Mouse (Mus musculus) heart, embryonic 16.5 days (tissue): ENCODE measurements at regions not wholly inside any gene's neighbourhood (a gene's known extent, or its start where the extent isn't known, plus 50 kb on each side); places are given as distances from the start of the nearest gene placed in this dataset.

Experiments used
- ATAC-seq: fragments of 200-750 bp; cut with Nextera tagmentation; replicated peaks from 2 replicates; pipeline ENCODE4 v1.8.0; 2017; ENCODE audit warnings: moderate number of reproducible peaks; ENCODE audit not compliant: insufficient read depth, low FRiP score; ENCODE audit errors: extremely low read depth
- H3K27ac ChIP-seq: fragments of 300-500 bp; sonication (generic); 2 replicates; pipeline ENCODE4 v1.5.1; 2014; ENCODE audit warnings: mild to moderate bottlenecking, low read length, control low read depth, moderate library complexity
- H3K27me3 ChIP-seq: fragments of 300-500 bp; sonication (generic); 2 replicates; pipeline ENCODE4 v1.6.1; 2014; ENCODE audit warnings: low read length, mixed read lengths; ENCODE audit not compliant: control insufficient read depth, insufficient read depth
- H3K36me3 ChIP-seq: fragments of 300-500 bp; sonication (generic); 2 replicates; pipeline ENCODE4 v1.6.1; 2014; ENCODE audit not compliant: control insufficient read depth, insufficient read depth
- H3K4me1 ChIP-seq: fragments of 300-500 bp; sonication (generic); 2 replicates; pipeline ENCODE4 v1.6.1; 2014; ENCODE audit warnings: low read length, mixed read lengths; ENCODE audit not compliant: control insufficient read depth, insufficient read depth
- H3K4me2 ChIP-seq: fragments of 300-500 bp; sonication (generic); 2 replicates; pipeline ENCODE4 v1.6.1; 2014; ENCODE audit warnings: low read depth, mild to moderate bottlenecking, control low read depth, low read length
- H3K4me3 ChIP-seq: fragments of 300-500 bp; sonication (generic); 2 replicates; pipeline ENCODE4 v1.5.1; 2014; ENCODE audit warnings: mild to moderate bottlenecking, control low read depth, low read length
- H3K9ac ChIP-seq: fragments of 300-500 bp; sonication (generic); 2 replicates; pipeline ENCODE4 v1.6.1; 2014; ENCODE audit warnings: low read length, control low read depth
- H3K9me3 ChIP-seq: fragments of 300-500 bp; sonication (generic); replicated peaks from 2 replicates; pipeline ENCODE4 v1.6.1; 2016; ENCODE audit warnings: low read length; ENCODE audit not compliant: control insufficient read depth
- WGBS: fragments of 180-500 bp; shearing (Covaris S2); extraction: QIAGEN DNeasy Blood & Tissue Kit; methylation state at CpG from one replicate; pipeline ENCODE4 v1.1.7; 2014; 5-methylcytosine and 5-hydroxymethylcytosine counted together

- H3K4me3 ChIP-seq: no peak overlapping the region
- no peak overlapping the region for H3K4me2 ChIP-seq
- H3K27me3 ChIP-seq: no peaks in the 10 kb centered on the region
- no peak overlapping the region for H3K9ac ChIP-seq
- H3K4me1 ChIP-seq: no peaks in the 10 kb centered on the region
- no peak for ATAC-seq
- H3K9me3 ChIP-seq: no peaks in the 10 kb centered on the region; the same call in 1 of the 2 replicates
- H3K27ac ChIP-seq: no peak overlapping the region
- no peaks in the 10 kb centered on the region for H3K36me3 ChIP-seq
These were observed 115.4 kb downstream of the Ube2e3 start for GRCm38 (mm10) chr2:78983347-78983746.

GRCm38 (mm10) chr2:78983944-78984498, 116.1 kb downstream of the Ube2e3 start:
- Histone ChIP-seq H3K9ac (no peak overlapping the region), H3K4me2 (no peak overlapping the region), H3K27me3 (no peaks in the 10 kb centered on the region), H3K4me1 (no peaks in the 10 kb centered on the region), H3K4me3 (no peak overlapping the region), H3K27ac (no peak overlapping the region), H3K9me3 (no peaks in the 10 kb centered on the region; the same call in 1 of the 2 replicates), H3K36me3 (no peaks in the 10 kb centered on the region)
- 61% methylated on average over 5 of the region's 5 CpGs for WGBS
- no peak for ATAC-seq

- Histone ChIP-seq H3K4me3 (no peak overlapping the region), H3K36me3 (no peaks in the 10 kb centered on the region), H3K4me2 (no peak overlapping the region), H3K27me3 (no peaks in the 10 kb centered on the region), H3K4me1 (peaks cover 6% of the 10 kb centered on the region), H3K27ac (no peak overlapping the region), H3K9me3 (no peaks in the 10 kb centered on the region; the same call in 1 of the 2 replicates), H3K9ac (no peak overlapping the region)
- 77% methylated on average over 7 of the region's 7 CpGs for WGBS
- no peak for ATAC-seq
These were observed 119.1 kb downstream of the Ube2e3 start for GRCm38 (mm10) chr2:78986984-78987383.

GRCm38 (mm10) chr2:78987388-78987787, 119.5 kb downstream of the Ube2e3 start:
- WGBS: 92% methylated on average over 3 of the region's 3 CpGs

GRCm38 (mm10) chr2:78988224-78988623, 120.3 kb downstream of the Ube2e3 start:
- Histone ChIP-seq H3K36me3 (no peaks in the 10 kb centered on the region), H3K9ac (no peak overlapping the region), H3K9me3 (no peaks in the 10 kb centered on the region; the same call in 1 of the 2 replicates), H3K4me2 (no peak overlapping the region), H3K27me3 (no peaks in the 10 kb centered on the region), H3K4me1 (peaks cover 6% of the 10 kb centered on the region), H3K4me3 (no peak overlapping the region), H3K27ac (no peak overlapping the region)
- WGBS: 76% methylated on average over 2 of the region's 2 CpGs
- no peak for ATAC-seq

More at GRCm38 (mm10) chr2:78987388-78987787, 119.5 kb downstream of the Ube2e3 start:
- Histone ChIP-seq H3K4me1 (peaks cover 6% of the 10 kb centered on the region), H3K4me2 (no peak overlapping the region), H3K36me3 (no peaks in the 10 kb centered on the region), H3K4me3 (no peak overlapping the region), H3K27me3 (no peaks in the 10 kb centered on the region), H3K9ac (no peak overlapping the region), H3K27ac (no peak overlapping the region), H3K9me3 (no peaks in the 10 kb centered on the region; the same call in 1 of the 2 replicates)
- no peak for ATAC-seq

- Histone ChIP-seq H3K4me3 (no peak overlapping the region), H3K9me3 (no peaks in the 10 kb centered on the region), H3K4me2 (no peak overlapping the region), H3K4me1 (peaks cover 6% of the 10 kb centered on the region), H3K36me3 (no peaks in the 10 kb centered on the region), H3K27me3 (no peaks in the 10 kb centered on the region), H3K9ac (no peak overlapping the region), H3K27ac (no peak overlapping the region)
- WGBS: 78% methylated on average over 3 of the region's 3 CpGs
- no peak for ATAC-seq
These were observed 127.1 kb downstream of the Ube2e3 start for GRCm38 (mm10) chr2:78994800-78995555.

GRCm38 (mm10) chr2:78998637-78999036, 130.7 kb downstream of the Ube2e3 start:
- H3K9me3 ChIP-seq: no peaks in the 10 kb centered on the region
- WGBS: 97% methylated on average over 8 of the region's 8 CpGs
- no peak overlapping the region for H3K4me3 ChIP-seq
- no peak overlapping the region for H3K9ac ChIP-seq
- no peak overlapping the region for H3K4me2 ChIP-seq
- H3K27ac ChIP-seq: no peak overlapping the region
- no peaks in the 10 kb centered on the region for H3K4me1 ChIP-seq
- H3K36me3 ChIP-seq: no peaks in the 10 kb centered on the region
- ATAC-seq: no peak
- H3K27me3 ChIP-seq: no peaks in the 10 kb centered on the region

- no peak for ATAC-seq
- H3K9me3 ChIP-seq: no peaks in the 10 kb centered on the region
- H3K27ac ChIP-seq: no peak overlapping the region
- WGBS: 71% methylated on average over 4 of the region's 4 CpGs
- H3K4me3 ChIP-seq: no peak overlapping the region
- H3K4me2 ChIP-seq: no peak overlapping the region
- no peaks in the 10 kb centered on the region for H3K4me1 ChIP-seq
- H3K27me3 ChIP-seq: no peaks in the 10 kb centered on the region
- H3K9ac ChIP-seq: no peak overlapping the region
- H3K36me3 ChIP-seq: no peaks in the 10 kb centered on the region
These were observed 131.5 kb downstream of the Ube2e3 start for GRCm38 (mm10) chr2:78999410-78999809.

- 53% methylated on average over 1 of the region's 1 CpGs for WGBS
- Histone ChIP-seq H3K4me3 (no peak overlapping the region), H3K4me1 (no peaks in the 10 kb centered on the region), H3K9me3 (no peaks in the 10 kb centered on the region), H3K9ac (no peak overlapping the region), H3K4me2 (no peak overlapping the region), H3K27ac (no peak overlapping the region), H3K27me3 (no peaks in the 10 kb centered on the region), H3K36me3 (no peaks in the 10 kb centered on the region)
- no peak for ATAC-seq
These were observed 136.9 kb downstream of the Ube2e3 start for GRCm38 (mm10) chr2:79004862-79005261.
